Mouse (Mus musculus) megakaryocyte progenitor cell, adult 5-6 weeks (primary cell): Measurements from ENCODE around the gene Ncf4. TPM values are rescaled to one million over a fixed set of nuclear protein-coding genes. Genes with fewer than 3 reads are reported as not detected.

Experiments
- ATAC-seq: replicated peaks from 2 replicates; pipeline ENCODE4 v1.8.0; 2016; ENCODE audit warnings: mild to moderate bottlenecking, moderate TSS enrichment, inconsistent platforms; ENCODE audit not compliant: poor library complexity
- total RNA-seq, 2 experiments: library from RNA; stranded (forward) in 1 of 2; stranded (reverse) in 1 of 2; fragments of 157-497, 149-512 nt in 1 of 2; fragments of 200-1000 nt in 1 of 2; gene quantifications; 2 replicates each; pipeline versions ENCODE4 v1.2.3 to v1.2.4; 2015 to 2017

Ncf4 gene
- total RNA-seq, 2 experiments from 2014 or later = 119 to 128 TPM

GRCm38 (mm10) chr15:78309865-78310264 is 65.3 kb downstream of the Ncf4 start:
- ATAC-seq = no peak

- ATAC-seq = no peak
Measured at GRCm38 (mm10) chr15:78310971-78311370, 66.4 kb downstream of the Ncf4 start.

Other genes with a start within 250 kb of the Ncf4 start
- gene Cacng2, start 124.8 kb upstream of the Ncf4 start, total RNA-seq (2015) = not detected in 2 replicates
- not detected in 2 replicates for gene Cacng2, start 124.8 kb upstream of the Ncf4 start, total RNA-seq (2017)
- gene Ift27, start 70.7 kb upstream of the Ncf4 start, total RNA-seq (2015) = 45.1 and 48.6 TPM in 2 replicates
- gene Ift27, start 70.7 kb upstream of the Ncf4 start, total RNA-seq (2017) = 9.7 and 16.5 TPM in 2 replicates
- gene Pvalb, start 38.4 kb upstream of the Ncf4 start, total RNA-seq (2015) = not detected in 2 replicates
- gene Pvalb, start 38.4 kb upstream of the Ncf4 start, total RNA-seq (2017) = not detected in 2 replicates
- 4.2 and 4.7 TPM in 2 replicates for gene Csf2rb2, start 60.9 kb downstream of the Ncf4 start, total RNA-seq (2015)
- gene Csf2rb2, start 60.9 kb downstream of the Ncf4 start, total RNA-seq (2017) = 0.98 and 1.7 TPM in 2 replicates
- gene Csf2rb, start 81.0 kb downstream of the Ncf4 start, total RNA-seq (2015) = 52.6 and 56.2 TPM in 2 replicates
- gene Csf2rb, start 81.0 kb downstream of the Ncf4 start, total RNA-seq (2017) = 48.5 and 55.8 TPM in 2 replicates
- not detected in 2 replicates for gene Tex33, start 151.1 kb downstream of the Ncf4 start, total RNA-seq (2015)
- not detected in 2 replicates for gene Tex33, start 151.1 kb downstream of the Ncf4 start, total RNA-seq (2017)
- gene Tst, start 161.1 kb downstream of the Ncf4 start, total RNA-seq (2015) = 23.3 and 37.7 TPM in 2 replicates
- 9.8 and 16.2 TPM in 2 replicates for gene Tst, start 161.1 kb downstream of the Ncf4 start, total RNA-seq (2017)
- 3.4 and 5.9 TPM in 2 replicates for gene Mpst, start 161.6 kb downstream of the Ncf4 start, total RNA-seq (2015)
- 22.7 and 37.3 TPM in 2 replicates for gene Mpst, start 161.6 kb downstream of the Ncf4 start, total RNA-seq (2017)
- 7.6 and 8.0 TPM in 2 replicates for gene Kctd17, start 183.8 kb downstream of the Ncf4 start, total RNA-seq (2015)
- gene Kctd17, start 183.8 kb downstream of the Ncf4 start, total RNA-seq (2017) = 8.3 and 10.3 TPM in 2 replicates
- gene Tmprss6, start 223.8 kb downstream of the Ncf4 start, total RNA-seq (2015) = not detected in 2 replicates
- not detected in 2 replicates for gene Tmprss6, start 223.8 kb downstream of the Ncf4 start, total RNA-seq (2017)